Mouse (Mus musculus): ENCODE data around the gene Eif4g2. TPM values are rescaled to one million over a fixed set of nuclear protein-coding genes. Genes with fewer than 3 reads are reported as not detected.

Gene Eif4g2
- polyA plus RNA-seq, 1 experiment from 2014 or later = 856 TPM

DNA sequence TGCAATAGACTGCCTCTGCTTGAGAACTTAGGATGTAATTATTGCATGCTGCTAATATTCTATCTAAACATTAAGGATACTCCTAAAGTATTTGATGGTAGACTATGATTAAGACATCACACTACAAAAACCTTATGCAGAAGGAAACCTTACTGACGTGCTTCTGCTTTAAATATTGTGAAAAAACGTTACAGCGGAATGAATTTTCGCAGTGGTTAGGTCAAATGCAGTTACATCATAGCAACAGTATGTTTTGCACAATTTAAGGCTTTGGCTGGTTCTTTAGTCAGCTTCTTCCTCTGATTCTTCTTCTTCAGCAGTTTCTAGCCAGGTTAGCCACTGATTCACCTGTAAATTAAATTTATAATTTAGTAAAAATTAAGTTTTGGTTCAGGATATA lies 10.4 kb downstream of the Eif4g2 start:
- no peak overlapping the region for H3K27ac ChIP-seq (ENCODE audit: low read length)
- H3K4me1 ChIP-seq (ENCODE audit: insufficient read depth, low read length) = no peaks in the 10 kb centered on the region
- H3K9ac ChIP-seq (replicated peaks; ENCODE audit: low read length) = no peak overlapping the region
- H3K36me3 ChIP-seq (ENCODE audit: insufficient read depth, low read length) = peaks cover 85% of the 10 kb centered on the region
- no peak overlapping the region for H3K4me3 ChIP-seq (ENCODE audit: low read length)
- no peak for ATAC-seq (ENCODE audit: low FRiP score, low TSS enrichment)
- 93% methylated on average over 4 of the region's 4 CpGs for WGBS
- H3K4me2 ChIP-seq (replicated peaks; ENCODE audit: low read depth, low read length) = no peak overlapping the region
- peaks cover 14% of the 10 kb centered on the region for H3K9me3 ChIP-seq (ENCODE audit: low read length)
- H3K27me3 ChIP-seq (ENCODE audit: insufficient read depth, low read length) = no peaks in the 10 kb centered on the region

DNA sequence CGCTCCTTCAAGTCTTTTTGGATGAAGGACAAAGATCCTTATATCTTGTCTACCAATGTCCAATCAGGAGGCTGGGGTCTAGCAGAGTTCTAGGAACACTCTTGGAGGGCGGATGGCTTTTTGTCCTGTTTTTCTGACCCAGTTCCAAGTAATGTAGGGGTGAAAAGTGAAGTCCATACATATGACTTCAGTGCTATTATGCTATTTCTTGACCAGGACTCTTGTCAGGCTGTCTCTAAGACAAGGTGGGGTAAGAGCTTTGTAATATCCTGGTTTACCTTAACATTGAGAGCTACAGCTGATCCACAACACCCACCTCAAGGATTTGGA lies 12.7 kb downstream of the Eif4g2 start:
- Histone ChIP-seq H3K27ac (ENCODE audit: low read length) (no peak overlapping the region), H3K4me3 (ENCODE audit: low read length) (no peak overlapping the region), H3K9ac (replicated peaks; ENCODE audit: low read length) (no peak overlapping the region), H3K36me3 (ENCODE audit: insufficient read depth, low read length) (peaks cover 67% of the 10 kb centered on the region), H3K9me3 (ENCODE audit: low read length) (peaks cover 14% of the 10 kb centered on the region), H3K4me1 (ENCODE audit: insufficient read depth, low read length) (no peaks in the 10 kb centered on the region), H3K4me2 (replicated peaks; ENCODE audit: low read depth, low read length) (no peak overlapping the region), H3K27me3 (ENCODE audit: insufficient read depth, low read length) (no peaks in the 10 kb centered on the region)
- WGBS = 94% methylated on average over 2 of the region's 2 CpGs
- no peak for ATAC-seq (ENCODE audit: low FRiP score, low TSS enrichment)

DNA sequence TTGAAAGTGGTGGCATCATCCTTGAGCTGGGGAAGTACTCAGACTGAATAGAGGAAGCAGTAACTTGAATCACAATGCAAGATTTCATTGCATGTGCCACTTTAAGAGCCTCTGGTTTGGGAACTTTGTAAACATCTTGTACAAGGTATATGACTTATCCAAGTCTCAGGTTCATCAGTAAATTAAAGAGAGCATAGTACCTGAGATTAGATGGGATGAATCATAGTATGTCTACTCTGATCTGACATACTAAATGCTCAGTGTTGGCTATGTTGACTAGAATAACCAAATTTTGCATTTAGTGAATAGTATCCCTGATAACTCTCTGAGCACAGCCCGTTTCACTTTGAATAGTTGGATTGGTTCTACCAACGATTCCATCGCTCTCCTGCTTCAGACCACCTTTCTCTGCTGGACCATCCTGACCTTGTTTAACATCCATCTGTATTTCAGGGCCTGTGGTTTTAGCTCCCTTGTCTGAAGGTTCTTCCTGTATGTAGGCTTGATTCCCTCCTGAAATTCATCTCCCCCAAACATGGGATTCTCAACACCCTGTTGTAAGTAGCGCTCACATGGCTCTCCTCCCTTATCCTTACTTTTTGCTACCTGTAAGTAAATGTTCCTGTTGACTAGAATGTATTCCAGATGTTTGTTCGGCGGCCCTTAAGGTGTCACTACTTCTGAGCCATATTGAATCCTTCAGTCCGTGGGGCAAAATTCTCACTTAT lies 13.2 kb downstream of the Eif4g2 start:
- Histone ChIP-seq H3K4me3 (ENCODE audit: low read length) (no peak overlapping the region), H3K4me2 (replicated peaks; ENCODE audit: low read depth, low read length) (no peak overlapping the region), H3K36me3 (ENCODE audit: insufficient read depth, low read length) (peaks cover 62% of the 10 kb centered on the region), H3K27ac (ENCODE audit: low read length) (no peak overlapping the region), H3K4me1 (ENCODE audit: insufficient read depth, low read length) (no peaks in the 10 kb centered on the region), H3K9me3 (ENCODE audit: low read length) (peaks cover 14% of the 10 kb centered on the region), H3K27me3 (ENCODE audit: insufficient read depth, low read length) (no peaks in the 10 kb centered on the region), H3K9ac (replicated peaks; ENCODE audit: low read length) (no peak overlapping the region)
- 93% methylated on average over 7 of the region's 7 CpGs for WGBS
- 0 out of 2 replicates have a peak, but pooled peaks have one; percentile 27 for ATAC-seq (ENCODE audit: low FRiP score, low TSS enrichment)

DNA sequence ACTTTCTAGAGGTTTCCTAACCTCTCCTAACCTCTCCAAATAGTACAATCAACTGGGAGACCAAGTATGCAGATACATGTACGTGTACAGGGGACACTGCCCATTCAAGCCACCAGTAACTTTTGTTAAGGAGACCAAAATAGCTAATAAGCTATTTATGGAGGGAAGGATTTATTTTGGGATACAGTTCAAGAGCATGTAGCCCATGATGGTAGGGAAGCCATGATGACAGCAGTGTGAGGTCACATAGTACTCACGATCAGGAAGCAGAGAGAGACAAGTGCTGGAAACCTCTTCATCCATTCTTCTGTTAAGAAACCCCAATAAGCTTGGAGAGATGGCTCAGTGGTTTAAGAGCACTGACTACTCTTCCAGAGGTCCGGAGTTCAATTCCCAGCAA lies 14.6 kb downstream of the Eif4g2 start:
- no peak overlapping the region for H3K4me3 ChIP-seq (ENCODE audit: low read length)
- no peak overlapping the region for H3K27ac ChIP-seq (ENCODE audit: low read length)
- peaks cover 55% of the 10 kb centered on the region for H3K36me3 ChIP-seq (ENCODE audit: insufficient read depth, low read length)
- no peaks in the 10 kb centered on the region for H3K27me3 ChIP-seq (ENCODE audit: insufficient read depth, low read length)
- no peaks in the 10 kb centered on the region for H3K4me1 ChIP-seq (ENCODE audit: insufficient read depth, low read length)
- H3K9ac ChIP-seq (replicated peaks; ENCODE audit: low read length) = no peak overlapping the region
- peak; percentile 31; the same call in 1 of the 2 replicates for ATAC-seq (ENCODE audit: low FRiP score, low TSS enrichment)
- no peak overlapping the region for H3K4me2 ChIP-seq (replicated peaks; ENCODE audit: low read depth, low read length)
- WGBS = over 99% methylated on average over 3 of the region's 3 CpGs
- H3K9me3 ChIP-seq (ENCODE audit: low read length) = peaks cover 14% of the 10 kb centered on the region

- H3K27me3 ChIP-seq (ENCODE audit: insufficient read depth, low read length) = no peaks in the 10 kb centered on the region
- H3K9ac ChIP-seq (replicated peaks; ENCODE audit: low read length) = no peak overlapping the region
- no peak overlapping the region for H3K4me2 ChIP-seq (replicated peaks; ENCODE audit: low read depth, low read length)
- no peak for ATAC-seq (ENCODE audit: low FRiP score, low TSS enrichment)
- H3K36me3 ChIP-seq (ENCODE audit: insufficient read depth, low read length) = peaks cover 9% of the 10 kb centered on the region
- H3K4me1 ChIP-seq (ENCODE audit: insufficient read depth, low read length) = no peaks in the 10 kb centered on the region
- H3K9me3 ChIP-seq (ENCODE audit: low read length) = peaks cover 5% of the 10 kb centered on the region
- 80% methylated on average over 1 of the region's 1 CpGs for WGBS
- no peak overlapping the region for H3K27ac ChIP-seq (ENCODE audit: low read length)
- no peak overlapping the region for H3K4me3 ChIP-seq (ENCODE audit: low read length)
Observed at GRCm38 (mm10) chr7:111062971-111063370, 19.9 kb downstream of the Eif4g2 start.

- no peak overlapping the region for H3K4me2 ChIP-seq (replicated peaks; ENCODE audit: low read depth, low read length)
- H3K4me3 ChIP-seq (ENCODE audit: low read length) = no peak overlapping the region
- no peak overlapping the region for H3K9ac ChIP-seq (replicated peaks; ENCODE audit: low read length)
- no peak for ATAC-seq (ENCODE audit: low FRiP score, low TSS enrichment)
- H3K9me3 ChIP-seq (ENCODE audit: low read length) = no peaks in the 10 kb centered on the region
- no peaks in the 10 kb centered on the region for H3K27me3 ChIP-seq (ENCODE audit: insufficient read depth, low read length)
- WGBS = 65% methylated on average over 5 of the region's 5 CpGs
- no peaks in the 10 kb centered on the region for H3K4me1 ChIP-seq (ENCODE audit: insufficient read depth, low read length)
- H3K36me3 ChIP-seq (ENCODE audit: insufficient read depth, low read length) = peaks cover 20% of the 10 kb centered on the region
- H3K27ac ChIP-seq (ENCODE audit: low read length) = no peak overlapping the region
Observed at GRCm38 (mm10) chr7:111059527-111059926, 23.3 kb downstream of the Eif4g2 start.

DNA sequence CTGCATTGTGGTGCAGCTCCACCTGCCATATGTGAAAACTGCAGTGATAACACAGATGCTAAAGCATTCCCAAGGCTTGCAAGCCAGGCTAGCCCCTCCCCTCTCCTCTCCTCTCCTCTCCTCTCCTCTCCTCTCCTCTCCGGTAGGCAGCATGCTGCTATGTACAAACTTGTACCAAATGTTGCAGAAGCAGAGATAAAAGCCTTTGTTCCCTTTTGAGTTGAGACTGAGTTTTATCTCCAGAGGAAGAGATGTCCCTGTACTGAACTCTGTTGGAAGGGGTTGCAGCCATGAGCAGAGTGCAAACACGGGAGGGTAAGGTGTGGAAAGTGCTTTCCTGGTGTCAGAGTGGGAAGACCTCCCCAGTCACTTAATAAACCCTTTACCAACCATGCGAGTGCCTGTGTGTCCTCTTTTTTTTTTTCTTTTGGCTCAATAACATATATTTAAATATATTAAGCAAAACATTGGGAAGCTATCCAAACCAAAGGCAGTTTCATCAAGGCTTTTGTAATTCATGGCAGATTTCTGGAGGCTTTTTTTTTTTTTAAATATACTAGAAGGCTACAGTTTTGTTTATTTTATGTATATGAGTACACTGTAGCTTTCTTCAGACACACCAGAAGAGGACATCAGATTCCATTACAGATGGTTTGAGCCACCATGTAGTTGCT lies 26.7 kb downstream of the Eif4g2 start:
- no peak overlapping the region for H3K4me2 ChIP-seq (replicated peaks; ENCODE audit: low read depth, low read length)

DNA sequence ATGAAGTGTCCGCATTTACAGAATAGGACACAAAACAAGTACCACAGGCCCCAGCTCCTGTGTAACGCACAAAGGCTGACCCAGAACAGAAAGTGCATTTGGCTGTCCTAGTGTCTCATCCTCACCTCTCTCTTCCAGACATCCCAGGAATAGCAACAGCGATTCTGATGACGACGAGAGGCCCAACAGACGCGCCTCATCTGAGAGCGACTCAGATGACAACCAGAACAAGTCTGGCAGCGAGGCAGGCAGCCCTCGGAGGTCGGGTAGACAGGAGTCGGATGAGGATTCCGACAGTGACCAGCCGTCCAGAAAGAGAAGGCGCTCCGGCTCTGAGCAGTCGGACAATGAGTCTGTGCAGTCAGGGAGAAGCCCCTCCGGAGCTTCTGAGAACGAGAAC lies 27.6 kb downstream of the Eif4g2 start:
- ATAC-seq (ENCODE audit: low FRiP score, low TSS enrichment) = no peak
- H3K36me3 ChIP-seq (ENCODE audit: insufficient read depth, low read length) = peaks cover 48% of the 10 kb centered on the region
- no peaks in the 10 kb centered on the region for H3K9me3 ChIP-seq (ENCODE audit: low read length)
- H3K4me1 ChIP-seq (ENCODE audit: insufficient read depth, low read length) = no peaks in the 10 kb centered on the region
- no peak overlapping the region for H3K27ac ChIP-seq (ENCODE audit: low read length)
- WGBS = 84% methylated on average over 19 of the region's 19 CpGs
- no peak overlapping the region for H3K4me3 ChIP-seq (ENCODE audit: low read length)
- H3K4me2 ChIP-seq (replicated peaks; ENCODE audit: low read depth, low read length) = no peak overlapping the region
- no peak overlapping the region for H3K9ac ChIP-seq (replicated peaks; ENCODE audit: low read length)
- H3K27me3 ChIP-seq (ENCODE audit: insufficient read depth, low read length) = no peaks in the 10 kb centered on the region

More for the DNA sequence above, 26.7 kb downstream of the Eif4g2 start:
- WGBS = 91% methylated on average over 3 of the region's 3 CpGs
- Histone ChIP-seq H3K27ac (ENCODE audit: low read length) (no peak overlapping the region), H3K27me3 (ENCODE audit: insufficient read depth, low read length) (no peaks in the 10 kb centered on the region), H3K9me3 (ENCODE audit: low read length) (no peaks in the 10 kb centered on the region), H3K36me3 (ENCODE audit: insufficient read depth, low read length) (peaks cover 42% of the 10 kb centered on the region), H3K4me3 (ENCODE audit: low read length) (no peak overlapping the region), H3K4me1 (ENCODE audit: insufficient read depth, low read length) (no peaks in the 10 kb centered on the region), H3K9ac (replicated peaks; ENCODE audit: low read length) (no peak overlapping the region)
- no peak for ATAC-seq (ENCODE audit: low FRiP score, low TSS enrichment)

GRCm38 (mm10) chr7:111049652-111050421 lies 33.0 kb downstream of the Eif4g2 start:
- 56% methylated on average over 6 of the region's 6 CpGs for WGBS
- Histone ChIP-seq H3K9ac (replicated peaks; ENCODE audit: low read length) (no peak overlapping the region), H3K4me3 (ENCODE audit: low read length) (no peak overlapping the region), H3K36me3 (ENCODE audit: insufficient read depth, low read length) (peaks cover 72% of the 10 kb centered on the region), H3K4me1 (ENCODE audit: insufficient read depth, low read length) (no peaks in the 10 kb centered on the region), H3K27ac (ENCODE audit: low read length) (peak overlapping the region; percentile 5; the same call in 1 of the 2 replicates), H3K9me3 (ENCODE audit: low read length) (no peaks in the 10 kb centered on the region), H3K27me3 (ENCODE audit: insufficient read depth, low read length) (no peaks in the 10 kb centered on the region), H3K4me2 (replicated peaks; ENCODE audit: low read depth, low read length) (no peak overlapping the region)
- ATAC-seq (ENCODE audit: low FRiP score, low TSS enrichment) = no peak

All from kidney, embryonic 16.5 days (tissue).